8 mouse cellular contexts compared by ENCODE assay signal in genomic region chr17:80373726-80374096, GRCm38 (mm10). TPM values are rescaled to one million over a fixed set of nuclear protein-coding genes. Genes with fewer than 3 reads are reported as not detected.
DNase-seq lines count a peak whose midpoint lies in the region; ATAC-seq and TF ChIP-seq lines count a peak whose summit lies in the region.

No protein-coding gene starts in this region.

- no peaks in the 10 kb centered on the region for H3K4me1 ChIP-seq in heart, postnatal 0 days (ENCODE audit: control insufficient read depth, insufficient read depth)
- H3K4me1 ChIP-seq in brown adipose tissue, adult 24 weeks (ENCODE audit: control insufficient read depth, insufficient read depth, insufficient read length, low read length) = no peaks in the 10 kb centered on the region
- H3K4me1 ChIP-seq in hindbrain, embryonic 14.5 days (replicated peaks; ENCODE audit: control insufficient read depth, insufficient read depth, low read length) = no peaks in the 10 kb centered on the region
- peaks cover 7% of the 10 kb centered on the region for H3K4me1 ChIP-seq in midbrain, embryonic 12.5 days

- peak overlapping the region; percentile 55 for H3K4me3 ChIP-seq in heart, postnatal 0 days (ENCODE audit: low read depth, low read length)
- H3K4me3 ChIP-seq in brown adipose tissue, adult 24 weeks (ENCODE audit: insufficient read depth, low read depth, low read length) = peak overlapping the region; percentile 65
- H3K4me3 ChIP-seq in hindbrain, embryonic 14.5 days (replicated peaks; ENCODE audit: low read length) = peak overlapping the region; percentile 49
- H3K4me3 ChIP-seq in midbrain, embryonic 12.5 days = peak overlapping the region; percentile 53

- WGBS in heart, postnatal 0 days = 26% methylated on average over 29 of the region's 29 CpGs
- 17% methylated on average over 28 of the region's 29 CpGs for WGBS in hindbrain, embryonic 14.5 days
- WGBS in midbrain, embryonic 12.5 days = 19% methylated on average over 29 of the region's 29 CpGs

- no peaks in the 10 kb centered on the region for H3K9me3 ChIP-seq in heart, postnatal 0 days (replicated peaks; ENCODE audit: control insufficient read depth, low read length)
- H3K9me3 ChIP-seq in hindbrain, embryonic 14.5 days (ENCODE audit: control insufficient read depth, low read length) = no peaks in the 10 kb centered on the region
- H3K9me3 ChIP-seq in midbrain, embryonic 12.5 days = no peaks in the 10 kb centered on the region

- no peak for TF ChIP-seq CTCF in heart, postnatal 0 days (IDR thresholded peaks at IDR 0.05; ENCODE audit: low read depth)

- TF ChIP-seq EP300 in heart, postnatal 0 days (IDR thresholded peaks at IDR 0.05; ENCODE audit: low read depth) = no peak

- H3K36me3 ChIP-seq in heart, postnatal 0 days (replicated peaks; ENCODE audit: control insufficient read depth, insufficient read depth, low read length) = no peaks in the 10 kb centered on the region
- no peaks in the 10 kb centered on the region for H3K36me3 ChIP-seq in hindbrain, embryonic 14.5 days (replicated peaks; ENCODE audit: control insufficient read depth, insufficient read depth)
- H3K36me3 ChIP-seq in midbrain, embryonic 12.5 days = no peaks in the 10 kb centered on the region

- intact Hi-C loops in heart, postnatal 14 days (cut with DNase I) = loop anchor here (10.0 kb wide), 1 partner anchor 309 kb away; the partner anchor contains the start of gene Hnrnpll

- DNase-seq in heart, postnatal 0 days (ENCODE audit: low spot score) = peak; percentile 14
- no peak for DNase-seq in heart, postnatal 14 days
- DNase-seq in hindbrain, embryonic 14.5 days (ENCODE audit: low spot score) = no peak
- no peak for DNase-seq in spleen, adult 12 weeks (ENCODE audit: low spot score)
- no peak for DNase-seq in embryo, embryonic 9.5 days (ENCODE audit: extremely low spot score)
- DNase-seq in right cerebral cortex, postnatal 36 days (ENCODE audit: low spot score in 2 of 2) = no peak

- peak overlapping the region; percentile 68 for H3K9ac ChIP-seq in heart, postnatal 0 days (replicated peaks; ENCODE audit: low read depth, low read length)
- peak overlapping the region; percentile 82 for H3K9ac ChIP-seq in hindbrain, embryonic 14.5 days
- H3K9ac ChIP-seq in midbrain, embryonic 12.5 days (replicated peaks) = peak overlapping the region; percentile 73

- H3K27me3 ChIP-seq in heart, postnatal 0 days (ENCODE audit: control insufficient read depth, insufficient read depth, low read length) = no peaks in the 10 kb centered on the region
- no peaks in the 10 kb centered on the region for H3K27me3 ChIP-seq in hindbrain, embryonic 14.5 days (ENCODE audit: control insufficient read depth, insufficient read depth, low read length)
- H3K27me3 ChIP-seq in midbrain, embryonic 12.5 days = peaks cover 38% of the 10 kb centered on the region

- ATAC-seq in heart, postnatal 0 days (ENCODE audit: insufficient read depth, low read depth) = peak; percentile 64
- ATAC-seq in hindbrain, embryonic 14.5 days (ENCODE audit: low FRiP score) = peak; percentile 86
- ATAC-seq in midbrain, embryonic 12.5 days (ENCODE audit: low FRiP score, low read depth) = peak; percentile 83

- H3K27ac ChIP-seq in heart, postnatal 0 days (ENCODE audit: low read depth) = peak overlapping the region; percentile 71
- H3K27ac ChIP-seq in brown adipose tissue, adult 24 weeks (replicated peaks; ENCODE audit: low read depth, low read length) = no peak overlapping the region
- peak overlapping the region; percentile 83 for H3K27ac ChIP-seq in hindbrain, embryonic 14.5 days
- H3K27ac ChIP-seq in midbrain, embryonic 12.5 days (replicated peaks) = peak overlapping the region; percentile 70

- H3K4me2 ChIP-seq in heart, postnatal 0 days (ENCODE audit: low read depth, low read length) = peak overlapping the region; percentile 79
- H3K4me2 ChIP-seq in hindbrain, embryonic 14.5 days (replicated peaks) = peak overlapping the region; percentile 80
- peak overlapping the region; percentile 75 for H3K4me2 ChIP-seq in midbrain, embryonic 12.5 days (replicated peaks)

RNA-seq across cellular contexts. Expression of gene Gm10190, which starts 0.4 kb away (rescaled TPM):
- not detected in 2 replicates for total RNA-seq in heart, postnatal 0 days (2014; rRNA removed; ENCODE audit: low replicate concordance)
- polyA plus RNA-seq in heart, postnatal 0 days (2015; fragmentation: Nextera tagmentation; extraction: Ambion mirVana) = 0.90 and 1.1 TPM in 2 replicates
- total RNA-seq in heart, postnatal 14 days (2021) = not detected
- not detected in 2 replicates for polyA plus RNA-seq in brown adipose tissue, adult 24 weeks (2012; ENCODE audit: insufficient read depth, insufficient read length, missing spikeins)
- 0.91 and 2.2 TPM in 2 replicates for polyA plus RNA-seq in hindbrain, embryonic 14.5 days (2014; fragmentation: Nextera tagmentation; extraction: Ambion mirVana)
- 1.6 and 1.8 TPM in 2 replicates for polyA plus RNA-seq in midbrain, embryonic 12.5 days (2016; fragmentation: Nextera tagmentation; extraction: Ambion mirVana)
